Mouse (Mus musculus): ENCODE measurements around the gene Ckmt1. TPM values are rescaled to one million over a fixed set of nuclear protein-coding genes. Genes with fewer than 3 reads are reported as not detected.
"Not testable (repeated sequence)": the region's sequence is repeated elsewhere in the genome, so short reads cannot be mapped to it uniquely, and the experiment has no call there.

The Ckmt1 gene
- polyA plus RNA-seq, 1 experiment from 2014 or later = 3.1 TPM

DNA sequence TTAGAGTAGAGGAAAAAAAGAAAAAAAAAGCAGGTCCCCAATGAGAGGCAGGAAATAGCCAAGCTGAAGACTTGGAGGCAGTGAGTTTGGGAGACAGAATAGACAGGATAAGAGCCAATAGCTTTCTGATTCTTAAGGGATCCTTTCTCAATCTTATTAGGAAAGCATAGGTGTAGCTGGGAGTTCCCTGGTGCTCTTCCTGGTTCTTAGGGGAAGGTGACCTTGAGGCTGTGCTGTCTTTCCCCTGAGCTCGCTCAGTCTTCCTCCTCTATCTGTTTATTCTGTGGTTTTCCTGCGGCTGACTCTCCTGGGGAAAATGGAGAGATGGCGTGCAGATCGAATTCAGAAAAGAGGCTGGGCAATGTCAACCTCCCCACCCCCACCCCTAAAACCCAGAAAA, 447 bp downstream of the Ckmt1 start:
- in situ Hi-C loops (cut with MboI; ENCODE audit: low pct_unique_long_range_greater_than_20kb) = no loop called here
- H3K27me3 ChIP-seq = peaks cover 38% of the 10 kb centered on the region
- DNase-seq (ENCODE audit: low read depth, low spot score) (no peak), ATAC-seq (no peak)
- no peak for TF ChIP-seq CTCF (IDR thresholded peaks at IDR 0.05)
- CTCF ChIA-PET = interaction anchor here (1.1 kb wide), 1 partner anchor 50 kb away, joined by 3 read pairs; no protein-coding TSS in a partner anchor
- POLR2A ChIA-PET = no interaction called here

DNA sequence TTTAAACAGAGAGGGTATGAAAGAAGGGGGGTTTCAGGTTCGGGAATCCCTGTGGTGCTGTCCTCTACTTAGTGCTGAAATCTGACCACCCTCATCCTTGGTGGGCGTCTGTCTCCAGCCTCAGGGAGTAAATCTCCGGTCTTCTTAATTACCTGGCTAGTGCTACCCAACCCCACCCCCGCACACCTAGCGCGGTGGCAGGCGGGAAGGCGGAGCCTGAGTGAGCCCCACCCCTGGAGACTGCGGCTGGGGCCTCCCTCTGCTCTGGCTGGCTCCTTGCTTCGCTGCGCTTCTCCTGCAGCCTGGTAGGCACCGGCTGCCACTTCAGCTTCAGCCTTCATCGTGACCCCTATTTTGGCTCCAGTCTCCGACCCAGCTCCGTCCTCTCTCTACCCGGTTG, 867 bp downstream of the Ckmt1 start:
- ChIA-PET POLR2A (no interaction called here), CTCF (no interaction called here)
- peaks cover 38% of the 10 kb centered on the region for H3K27me3 ChIP-seq
- no peak for TF ChIP-seq CTCF (IDR thresholded peaks at IDR 0.05)
- in situ Hi-C loops (cut with MboI; ENCODE audit: low pct_unique_long_range_greater_than_20kb) = no loop called here
- DNase-seq (ENCODE audit: low read depth, low spot score) = no peak
- ATAC-seq = no peak

DNA sequence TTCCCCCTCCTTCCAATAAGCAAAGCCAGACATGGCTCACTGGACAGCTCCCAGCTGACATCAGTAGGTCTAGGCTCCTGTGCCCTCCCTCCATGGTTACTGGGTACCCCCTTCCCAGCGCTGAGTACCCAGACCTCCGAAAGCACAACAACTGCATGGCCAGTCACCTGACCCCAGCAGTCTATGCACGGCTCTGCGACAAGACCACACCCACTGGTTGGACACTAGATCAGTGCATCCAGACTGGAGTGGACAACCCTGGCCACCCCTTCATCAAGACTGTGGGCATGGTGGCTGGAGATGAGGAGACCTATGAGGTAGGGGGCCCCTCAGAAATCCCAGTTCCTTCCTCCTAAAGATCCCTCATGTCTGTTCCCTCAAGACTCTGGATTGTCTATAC, 1.9 kb downstream of the Ckmt1 start:
- DNase-seq (ENCODE audit: low read depth, low spot score) (no peak), ATAC-seq (no peak)
- peaks cover 39% of the 10 kb centered on the region for H3K27me3 ChIP-seq
- TF ChIP-seq CTCF (IDR thresholded peaks at IDR 0.05) = no peak
- in situ Hi-C loops (cut with MboI; ENCODE audit: low pct_unique_long_range_greater_than_20kb) = no loop called here
- ChIA-PET POLR2A (no interaction called here), CTCF (no interaction called here)

GRCm38 (mm10) chr2:121363656-121364055, 6.1 kb downstream of the Ckmt1 start:
- no peak for DNase-seq (ENCODE audit: low read depth, low spot score)
- no peak for ATAC-seq
- in situ Hi-C loops (cut with MboI; ENCODE audit: low pct_unique_long_range_greater_than_20kb) = no loop called here
- no peak for TF ChIP-seq CTCF (IDR thresholded peaks at IDR 0.05)
- H3K27me3 ChIP-seq = peaks cover 39% of the 10 kb centered on the region
- ChIA-PET POLR2A (no interaction called here), CTCF (no interaction called here)

- TF ChIP-seq CTCF (IDR thresholded peaks at IDR 0.05) = no peak
- DNase-seq (ENCODE audit: low read depth, low spot score) = no peak
- peaks cover 52% of the 10 kb centered on the region for H3K27me3 ChIP-seq
- CTCF ChIA-PET = no interaction called here
- in situ Hi-C loops (cut with MboI; ENCODE audit: low pct_unique_long_range_greater_than_20kb) = no loop called here
- ATAC-seq = no peak
- POLR2A ChIA-PET = no interaction called here
Measured at GRCm38 (mm10) chr2:121368831-121369230, 11.3 kb downstream of the Ckmt1 start.

DNA sequence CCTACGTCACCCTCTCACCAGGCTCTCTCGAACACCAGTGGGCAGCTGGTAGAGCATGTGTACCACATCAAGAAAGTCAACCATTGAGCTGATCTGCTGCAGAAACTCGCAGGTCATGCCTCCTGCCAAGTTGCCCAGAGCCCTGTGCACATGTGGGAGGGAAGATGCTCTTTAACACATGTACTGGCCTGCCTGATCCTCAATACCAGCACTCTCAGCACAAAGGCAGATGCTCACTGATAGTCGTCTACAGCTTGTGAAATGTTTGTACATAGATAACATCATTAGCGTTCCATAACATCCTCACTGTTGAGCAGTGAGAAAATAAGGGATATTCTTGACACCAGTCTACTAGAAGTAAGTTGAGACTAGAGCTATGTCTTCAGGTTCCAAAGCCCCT, 13.4 kb downstream of the Ckmt1 start:
- in situ Hi-C loops (cut with MboI; ENCODE audit: low pct_unique_long_range_greater_than_20kb) = no loop called here
- ChIA-PET CTCF (interaction anchor here (1.9 kb wide), 1 partner anchor 18 kb away, joined by 7 read pairs; no protein-coding TSS in a partner anchor), POLR2A (no interaction called here)
- no peak for TF ChIP-seq CTCF (IDR thresholded peaks at IDR 0.05)
- no peak for ATAC-seq
- DNase-seq (ENCODE audit: low read depth, low spot score) = no peak
- H3K27me3 ChIP-seq = peaks cover 54% of the 10 kb centered on the region

GRCm38 (mm10) chr2:121372266-121372665, 14.8 kb downstream of the Ckmt1 start:
- in situ Hi-C loops (cut with MboI; ENCODE audit: low pct_unique_long_range_greater_than_20kb) = no loop called here
- POLR2A ChIA-PET = interaction anchor here (0.8 kb wide), 1 partner anchor 11 kb away, joined by 3 read pairs; no protein-coding TSS in a partner anchor
- ATAC-seq = no peak

GRCm38 (mm10) chr2:121374766-121375165, 17.3 kb downstream of the Ckmt1 start:
- in situ Hi-C loops (cut with MboI; ENCODE audit: low pct_unique_long_range_greater_than_20kb) = no loop called here
- DNase-seq (ENCODE audit: low read depth, low spot score) (no peak), ATAC-seq (no peak)
- POLR2A ChIA-PET = no interaction called here
- H3K27me3 ChIP-seq = peaks cover 46% of the 10 kb centered on the region
- no peak for TF ChIP-seq CTCF (IDR thresholded peaks at IDR 0.05)
- CTCF ChIA-PET = no interaction called here

More at GRCm38 (mm10) chr2:121372266-121372665, 14.8 kb downstream of the Ckmt1 start:
- H3K27me3 ChIP-seq = peaks cover 58% of the 10 kb centered on the region
- CTCF ChIA-PET = interaction anchor here (1.0 kb wide), 1 partner anchor 20 kb away, joined by 3 read pairs; no protein-coding TSS in a partner anchor
- no peak for TF ChIP-seq CTCF (IDR thresholded peaks at IDR 0.05)
- DNase-seq (ENCODE audit: low read depth, low spot score) = no peak

GRCm38 (mm10) chr2:121386961-121387575, 29.6 kb downstream of the Ckmt1 start, which contains the start of gene Strc:
Strc (minus strand) TSS chr2:121387168.
- in situ Hi-C loops (cut with MboI; ENCODE audit: low pct_unique_long_range_greater_than_20kb); POLR2A ChIA-PET; ATAC-seq; DNase-seq (ENCODE audit: low read depth, low spot score); H3K27me3 ChIP-seq: not testable (repeated sequence)
- CTCF ChIA-PET = interaction anchor here (1.7 kb wide), 1 partner anchor 21 kb away, joined by 4 read pairs; no protein-coding TSS in a partner anchor

GRCm38 (mm10) chr2:121396624-121397023, 39.1 kb downstream of the Ckmt1 start:
- DNase-seq (ENCODE audit: low read depth, low spot score) (no peak), ATAC-seq (no peak)
- CTCF ChIA-PET = interaction anchor here (0.7 to 2.3 kb wide), 9 partner anchors 11 to 50 kb away, joined by 3 to 13 read pairs (median 4); partner anchors contain the start of genes Catsper2 and Pdia3
- TF ChIP-seq CTCF (IDR thresholded peaks at IDR 0.05) = peak; percentile 71
- in situ Hi-C loops (cut with MboI; ENCODE audit: low pct_unique_long_range_greater_than_20kb) = no loop called here
- POLR2A ChIA-PET = no interaction called here
- no peaks in the 10 kb centered on the region for H3K27me3 ChIP-seq

- ChIA-PET CTCF (no interaction called here), POLR2A (no interaction called here)
- DNase-seq (ENCODE audit: low read depth, low spot score) (no peak), ATAC-seq (no peak)
- in situ Hi-C loops (cut with MboI; ENCODE audit: low pct_unique_long_range_greater_than_20kb) = loop anchor here (5.0 kb wide), 1 partner anchor 216 kb away; no protein-coding TSS in a partner anchor
- no peak for TF ChIP-seq CTCF (IDR thresholded peaks at IDR 0.05)
- no peaks in the 10 kb centered on the region for H3K27me3 ChIP-seq
Measured at GRCm38 (mm10) chr2:121403296-121403695, 45.8 kb downstream of the Ckmt1 start.

All from Patski (cell line).